Mouse (Mus musculus) G1E (cell line): ENCODE results near the gene Wrap73. TPM values are rescaled to one million over a fixed set of nuclear protein-coding genes. Genes with fewer than 3 reads are reported as not detected.

Experiments
- ATAC-seq: 2 replicates; pipeline ENCODE4 v1.8.0; 2016; ENCODE audit warnings: mild to moderate bottlenecking; ENCODE audit not compliant: insufficient number of reproducible peaks, poor library complexity, low FRiP score, severe bottlenecking; ENCODE audit errors: extremely low read depth
- DNase-seq: peaks from one replicate; pipeline ENCODE4 v3.0.0; 2012; ENCODE audit warnings: low spot score
- H3K27me3 ChIP-seq: 2 replicates; pipeline ENCODE4 v1.6.1; 2012; ENCODE audit warnings: mild to moderate bottlenecking, low read length, inconsistent platforms; ENCODE audit not compliant: insufficient read depth
- H3K36me3 ChIP-seq: replicated peaks from 2 replicates; pipeline ENCODE3; 2012; ENCODE audit warnings: mild to moderate bottlenecking, inconsistent platforms
- H3K4me1 ChIP-seq: 2 replicates; pipeline ENCODE4 v1.6.1; 2012; ENCODE audit warnings: low read depth, low read length, inconsistent platforms, mixed read lengths; ENCODE audit not compliant: insufficient read depth
- H3K4me3 ChIP-seq: 2 replicates; pipeline ENCODE4 v1.5.1; 2012; ENCODE audit warnings: low read depth, mild to moderate bottlenecking, inconsistent platforms, low read length, moderate library complexity, mixed read lengths
- H3K9me3 ChIP-seq: replicated peaks from 2 replicates; pipeline ENCODE4 v1.6.1; 2012; ENCODE audit warnings: inconsistent platforms
- CTCF ChIP-seq: IDR thresholded peaks from 2 replicates; pipeline ENCODE4 v1.5.1; 2012; ENCODE audit warnings: low read depth, low read length, inconsistent platforms, mixed read lengths
- GATA1 ChIP-seq: IDR thresholded peaks from 2 replicates; pipeline ENCODE4 v1.6.1; 2012; ENCODE audit warnings: borderline replicate concordance, low read length, inconsistent platforms, mixed read lengths
- GATA2 ChIP-seq: IDR thresholded peaks from 2 replicates; pipeline ENCODE4 v1.6.1; 2012; ENCODE audit warnings: low read depth, low read length, inconsistent platforms, borderline replicate concordance
- POLR2AphosphoS5 ChIP-seq: IDR thresholded peaks from 2 replicates; pipeline ENCODE4 v1.6.1; 2012; ENCODE audit warnings: low read depth, low read length, inconsistent platforms; ENCODE audit not compliant: insufficient replicate concordance
- TAL1 ChIP-seq: conservative IDR thresholded peaks from 2 replicates; pipeline ENCODE4 v1.6.1; 2012; ENCODE audit warnings: low read depth, low read length, inconsistent platforms, mixed read lengths
- polyA plus RNA-seq: library from polyadenylated mRNA; stranded (reverse); fragments of >175 nt; gene quantifications from 2 replicates; pipeline ENCODE4 v1.2.3, GENCODE M21; 2012
- total RNA-seq, 2 experiments: library from RNA; stranded (forward) in 1 of 2; stranded (reverse) in 1 of 2; fragments of 200-1000 nt in 1 of 2; fragments of >200 nt in 1 of 2; fragmentation: Nextera tagmentation in 1 of 2; gene quantifications; 2 replicates each; pipeline ENCODE4 v1.2.3; 2014 to 2017

Wrap73 gene
- total and polyA plus RNA-seq, 3 experiments, result 6.9 to 21.5 (median 19.4) TPM

GRCm38 (mm10) chr4:154204532-154204931 lies 62.4 kb downstream of the Wrap73 start:
- H3K4me1 ChIP-seq, result no peaks in the 10 kb centered on the region
- H3K4me3 ChIP-seq, result no peak overlapping the region
- peaks cover 96% of the 10 kb centered on the region for H3K9me3 ChIP-seq
- no peaks in the 10 kb centered on the region for H3K36me3 ChIP-seq
- H3K27me3 ChIP-seq, result no peaks in the 10 kb centered on the region
- DNase-seq (no peak), ATAC-seq (no peak)
- TF ChIP-seq GATA2 (no peak), TAL1 (no peak), GATA1 (no peak), CTCF (no peak), POLR2AphosphoS5 (no peak)

DNA sequence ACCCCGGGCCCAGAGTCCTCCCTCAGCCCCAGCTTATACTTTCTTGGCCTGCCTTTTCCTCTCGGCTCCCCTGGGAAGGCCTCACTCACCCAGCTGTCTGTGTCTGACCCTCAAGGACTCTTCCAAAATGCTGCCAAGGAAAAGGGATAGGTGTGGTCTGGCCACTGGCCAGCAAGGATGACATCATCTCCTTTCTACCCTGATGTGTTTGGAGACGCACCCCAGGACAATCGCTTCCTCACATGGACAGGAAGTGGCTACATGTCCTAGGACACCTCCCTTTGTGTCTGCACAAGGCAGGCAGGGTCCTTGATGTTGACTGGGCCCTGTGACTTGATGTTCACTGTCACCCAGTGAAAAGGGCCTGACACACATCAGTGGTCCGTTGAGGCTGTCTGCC lies 63.2 kb downstream of the Wrap73 start:
- Histone ChIP-seq H3K27me3 (no peaks in the 10 kb centered on the region), H3K9me3 (peaks cover 93% of the 10 kb centered on the region), H3K36me3 (no peaks in the 10 kb centered on the region), H3K4me1 (no peaks in the 10 kb centered on the region), H3K4me3 (no peak overlapping the region)
- DNase-seq, result no peak
- no peak for ATAC-seq
- no peak for TF ChIP-seq CTCF
- TF ChIP-seq TAL1, result no peak
- TF ChIP-seq GATA2, result no peak

DNA sequence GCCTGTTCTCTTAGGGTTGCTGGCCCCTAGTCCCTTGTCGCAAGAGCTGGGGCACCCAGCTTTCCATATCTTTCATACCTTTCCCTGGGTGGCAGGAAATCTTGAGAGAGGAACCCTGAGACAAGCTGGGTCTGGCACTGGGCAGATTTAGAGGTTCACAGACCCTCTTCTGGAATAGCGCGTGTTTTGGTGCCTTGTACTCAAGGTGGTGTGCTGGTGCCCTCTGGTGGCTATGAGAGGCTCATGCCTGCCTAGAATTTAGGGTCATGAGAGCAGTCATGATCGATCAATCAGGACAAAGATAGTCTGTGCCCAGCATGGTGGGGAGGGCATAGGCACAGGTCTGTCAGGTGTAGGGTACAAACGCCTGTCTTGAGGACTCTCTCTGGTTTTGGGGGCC lies 65.1 kb downstream of the Wrap73 start:
- Histone ChIP-seq H3K9me3 (peaks cover 96% of the 10 kb centered on the region), H3K4me3 (no peak overlapping the region), H3K36me3 (no peaks in the 10 kb centered on the region), H3K4me1 (no peaks in the 10 kb centered on the region), H3K27me3 (no peaks in the 10 kb centered on the region)
- no peak for ATAC-seq
- no peak for DNase-seq
- no peak for TF ChIP-seq TAL1

DNA sequence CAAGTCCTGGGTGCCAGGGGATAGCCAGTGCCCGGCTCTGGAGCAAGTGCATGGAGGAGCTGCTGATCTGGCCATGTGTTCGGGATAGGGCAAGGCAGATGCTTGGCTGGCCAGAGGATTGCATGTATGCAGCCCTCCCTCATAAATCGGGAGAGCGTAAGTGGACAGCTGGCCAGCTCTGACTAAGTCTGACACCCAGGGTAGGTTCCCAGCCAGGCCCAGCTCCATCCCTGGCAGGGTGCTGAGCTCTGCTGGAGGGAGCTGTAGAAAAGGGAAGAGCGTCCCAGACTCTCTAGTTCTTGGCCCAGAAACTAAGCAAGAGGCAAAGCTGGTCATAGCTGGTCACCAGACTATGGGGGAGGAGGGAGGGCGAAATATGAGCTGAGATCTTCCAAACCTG lies 66.9 kb downstream of the Wrap73 start:
- H3K36me3 ChIP-seq, result no peaks in the 10 kb centered on the region
- DNase-seq (no peak), ATAC-seq (no peak)
- H3K27me3 ChIP-seq, result no peaks in the 10 kb centered on the region
- H3K4me1 ChIP-seq, result no peaks in the 10 kb centered on the region
- H3K9me3 ChIP-seq, result peaks cover 96% of the 10 kb centered on the region
- H3K4me3 ChIP-seq, result no peak overlapping the region
- no peak for TF ChIP-seq CTCF
- TF ChIP-seq TAL1, result no peak
- no peak for TF ChIP-seq GATA2

DNA sequence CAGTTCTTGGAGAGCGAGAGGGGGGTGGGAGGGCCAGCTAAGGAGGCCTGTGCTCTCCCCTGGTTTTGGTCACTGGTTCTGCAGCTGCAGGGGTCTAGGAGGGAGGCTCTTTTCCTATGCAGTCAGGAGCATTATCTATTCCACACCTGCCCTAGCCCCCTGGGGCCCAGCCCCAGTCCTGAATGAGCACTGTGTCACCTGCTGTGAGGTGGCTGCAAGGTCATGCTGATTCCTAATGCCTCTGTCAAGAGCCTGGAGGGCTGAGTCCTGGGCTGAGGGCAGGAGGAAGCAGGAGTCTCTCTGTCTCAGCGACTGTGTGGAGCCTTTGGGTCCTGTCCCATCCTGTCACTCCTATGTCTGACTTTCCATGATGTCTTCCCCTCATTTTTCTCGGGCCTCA lies 67.7 kb downstream of the Wrap73 start:
- ATAC-seq (no peak), DNase-seq (no peak)
- H3K27me3 ChIP-seq, result no peaks in the 10 kb centered on the region
- H3K4me1 ChIP-seq, result no peaks in the 10 kb centered on the region
- no peaks in the 10 kb centered on the region for H3K36me3 ChIP-seq
- peaks cover 94% of the 10 kb centered on the region for H3K9me3 ChIP-seq
- TF ChIP-seq TAL1 (no peak), GATA2 (no peak), CTCF (no peak), GATA1 (no peak), POLR2AphosphoS5 (no peak)
- no peak overlapping the region for H3K4me3 ChIP-seq

GRCm38 (mm10) chr4:154211459-154211858 lies 69.3 kb downstream of the Wrap73 start:
- TF ChIP-seq POLR2AphosphoS5 (no peak), CTCF (no peak), GATA2 (no peak), TAL1 (no peak), GATA1 (no peak)
- no peak for DNase-seq
- H3K36me3 ChIP-seq, result no peaks in the 10 kb centered on the region
- H3K27me3 ChIP-seq, result no peaks in the 10 kb centered on the region
- no peak overlapping the region for H3K4me3 ChIP-seq
- ATAC-seq, result no peak
- no peaks in the 10 kb centered on the region for H3K4me1 ChIP-seq
- H3K9me3 ChIP-seq, result peaks cover 88% of the 10 kb centered on the region

- DNase-seq (no peak), ATAC-seq (no peak)
- Histone ChIP-seq H3K4me1 (no peaks in the 10 kb centered on the region), H3K9me3 (peaks cover 88% of the 10 kb centered on the region), H3K36me3 (no peaks in the 10 kb centered on the region), H3K4me3 (no peak overlapping the region), H3K27me3 (no peaks in the 10 kb centered on the region)
- no peak for TF ChIP-seq TAL1
- no peak for TF ChIP-seq GATA2
- TF ChIP-seq POLR2AphosphoS5, result no peak
- no peak for TF ChIP-seq GATA1
- TF ChIP-seq CTCF, result no peak
Measured at GRCm38 (mm10) chr4:154213586-154213985, 71.4 kb downstream of the Wrap73 start.
